Mouse (Mus musculus): Measurements from ENCODE around the gene Hs2st1. TPM values are rescaled to one million over a fixed set of nuclear protein-coding genes. Genes with fewer than 3 reads are reported as not detected.

Hs2st1 gene
- polyA plus RNA-seq, 1 experiment = 9.8 TPM

DNA sequence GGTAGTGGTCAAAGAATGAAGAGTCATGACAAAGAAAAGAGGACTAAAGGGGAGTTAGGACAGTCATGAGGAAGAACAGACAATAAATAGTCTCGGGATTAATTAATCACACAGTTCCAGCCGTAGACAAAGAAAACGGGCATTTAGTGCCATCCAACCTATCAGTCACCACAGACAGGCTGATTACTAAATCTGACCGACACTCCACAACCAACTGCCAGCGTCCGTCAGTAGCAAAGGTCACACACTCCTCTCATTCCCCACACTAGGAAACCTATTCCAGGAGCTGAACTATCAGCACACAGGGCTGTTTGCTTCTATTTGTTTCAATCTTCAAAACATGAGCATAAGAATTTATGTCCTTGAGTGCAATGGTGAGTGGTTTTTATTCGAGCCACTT, 16.0 kb downstream of the Hs2st1 start:
- no peak for DNase-seq (ENCODE audit: low spot score)

DNA sequence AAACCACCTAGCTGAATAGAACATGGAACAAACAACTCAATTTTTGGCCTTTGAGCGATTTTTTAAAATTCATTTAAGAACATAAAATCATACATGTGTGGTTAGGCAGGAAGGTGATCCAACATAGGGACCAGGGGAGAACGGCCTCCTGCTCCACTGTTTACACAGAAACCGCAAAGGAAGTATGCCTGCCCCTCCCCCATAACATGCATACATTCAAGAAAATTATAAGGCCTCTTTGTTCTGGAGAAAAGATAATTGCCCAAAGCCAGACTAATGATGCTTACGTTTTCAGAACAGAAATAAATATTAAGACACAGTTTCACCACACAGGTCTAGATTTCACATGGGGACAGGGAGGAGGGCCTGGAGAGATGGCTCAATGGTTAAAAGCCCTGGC, 18.6 kb downstream of the Hs2st1 start:
- no peak for DNase-seq (ENCODE audit: low spot score)

DNA sequence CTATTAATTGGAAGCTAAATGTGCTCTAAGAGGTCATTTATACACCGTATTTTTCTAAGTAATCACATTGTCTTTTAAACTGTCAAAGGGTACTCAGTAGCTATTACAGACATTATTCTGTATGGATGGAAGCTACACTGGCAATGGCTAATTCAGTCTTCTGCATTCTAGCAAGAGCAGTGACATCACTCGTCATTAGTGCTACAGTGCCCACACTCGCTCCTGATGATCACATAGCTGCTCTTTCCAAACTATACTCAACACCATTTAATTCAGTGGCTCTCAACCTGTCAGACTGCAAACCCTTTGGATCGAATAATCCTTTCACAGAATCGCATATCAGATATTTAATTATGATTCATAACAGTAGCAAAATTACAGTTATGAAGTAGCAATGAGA, 19.3 kb downstream of the Hs2st1 start:
- no peak for DNase-seq (ENCODE audit: low spot score)

DNA sequence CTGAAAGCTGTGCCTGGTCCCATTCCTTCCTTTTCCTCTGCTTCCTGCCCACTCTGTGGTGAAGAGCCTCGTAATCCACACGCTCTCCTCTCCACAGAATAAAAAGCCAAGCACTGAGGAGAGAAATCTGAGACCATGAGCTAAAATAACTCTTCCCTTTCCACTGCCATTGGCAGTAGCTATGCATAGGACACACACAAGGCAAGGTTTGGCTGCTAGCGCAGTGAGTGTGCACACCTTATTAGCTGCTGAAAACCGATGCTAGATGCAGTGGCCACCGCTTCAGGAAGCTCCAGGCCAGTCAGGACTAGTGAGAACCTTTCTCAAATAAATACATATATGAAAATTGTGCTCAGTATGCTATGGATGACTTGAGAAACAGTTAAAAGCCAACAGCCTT, 19.9 kb downstream of the Hs2st1 start:
- DNase-seq (ENCODE audit: low spot score) = no peak

DNA sequence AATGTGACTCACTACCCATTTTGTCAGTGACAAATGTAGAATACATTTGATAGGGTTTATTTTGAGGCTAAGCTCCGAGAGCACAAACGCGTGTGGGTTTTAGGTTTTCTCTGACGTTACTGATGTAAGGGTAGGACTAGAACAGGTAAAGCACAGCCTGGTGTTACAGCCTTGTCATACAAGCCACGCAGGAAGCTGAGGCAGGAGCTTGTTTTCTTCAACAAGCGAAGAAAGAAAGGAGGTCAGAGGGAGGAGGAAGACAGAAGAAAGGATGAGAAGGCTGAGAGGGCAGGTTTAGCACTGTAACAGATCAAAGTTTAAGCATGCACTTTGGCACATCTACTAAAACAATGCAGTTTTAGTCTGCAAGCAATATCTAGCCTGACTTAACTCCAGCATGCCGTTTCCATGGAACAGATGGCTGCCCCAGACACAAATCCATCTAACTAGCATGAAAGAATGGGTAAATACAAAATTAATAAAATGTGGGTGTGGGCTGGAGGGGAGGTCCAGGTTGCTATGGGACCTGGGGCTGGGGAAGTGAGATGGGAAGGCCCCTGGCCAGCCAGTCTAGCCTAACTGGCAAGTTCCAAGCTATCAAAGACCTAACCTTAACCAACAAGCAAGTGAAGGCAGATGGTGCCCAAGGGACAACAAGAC, 21.7 kb downstream of the Hs2st1 start:
- no peak for DNase-seq (ENCODE audit: low spot score)

DNA sequence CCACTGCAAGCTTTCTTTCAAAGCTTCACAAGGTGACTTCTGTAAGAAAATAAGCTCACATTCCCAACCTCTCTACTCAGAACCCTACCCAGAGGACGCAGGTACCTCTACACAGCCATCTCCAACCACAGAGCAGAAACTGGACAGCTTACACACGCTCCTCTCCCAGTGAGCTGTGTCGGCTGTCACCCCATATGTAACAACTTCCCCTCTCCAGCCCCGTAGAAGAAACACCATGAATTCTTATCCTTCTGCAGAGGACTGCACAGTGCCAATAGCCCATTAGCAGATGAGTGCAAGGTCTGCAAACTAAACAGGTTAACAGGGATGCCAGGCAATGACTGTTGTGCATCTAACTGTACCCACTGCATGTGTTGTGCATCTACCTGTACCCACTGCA, 23.5 kb downstream of the Hs2st1 start:
- no peak for DNase-seq (ENCODE audit: low spot score)

DNA sequence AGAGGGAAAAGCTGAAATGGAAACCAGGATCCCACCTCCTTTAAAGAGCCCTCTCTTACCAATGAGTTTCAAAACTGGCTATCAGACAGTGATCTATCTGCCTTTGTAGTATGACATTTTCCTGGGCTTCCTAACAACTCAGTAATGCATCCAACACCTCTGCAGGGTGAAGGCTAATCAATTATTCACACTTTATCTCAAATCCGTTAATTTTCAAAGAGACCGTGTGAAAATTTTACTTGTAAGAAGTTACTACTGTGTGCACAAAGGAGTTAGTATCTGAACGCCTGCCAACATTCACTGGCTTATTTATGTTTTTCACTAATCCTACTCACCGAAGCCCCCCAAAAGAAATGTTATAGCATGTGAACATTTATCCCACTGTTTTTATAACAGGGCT, 24.1 kb downstream of the Hs2st1 start:
- no peak for DNase-seq (ENCODE audit: low spot score)

DNA sequence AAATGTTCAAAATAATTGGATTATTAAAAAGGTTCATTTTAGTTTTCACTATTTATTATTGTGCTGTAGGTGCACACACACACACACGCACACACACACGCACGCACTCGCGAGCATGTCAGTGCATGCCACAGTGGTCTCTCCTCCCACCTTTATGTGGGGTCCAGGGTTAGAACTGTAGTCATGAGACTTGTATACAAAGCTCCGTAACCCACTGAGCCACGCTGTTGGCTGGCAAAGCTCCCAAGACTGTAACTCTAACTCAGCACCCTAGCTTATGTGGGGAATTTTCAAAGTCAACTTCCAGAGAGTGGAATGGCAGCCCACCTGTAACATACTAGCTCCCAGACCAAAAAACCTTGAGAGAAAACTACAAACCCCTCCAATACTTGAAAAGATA, 24.8 kb downstream of the Hs2st1 start:
- DNase-seq (ENCODE audit: low spot score) = no peak

DNA sequence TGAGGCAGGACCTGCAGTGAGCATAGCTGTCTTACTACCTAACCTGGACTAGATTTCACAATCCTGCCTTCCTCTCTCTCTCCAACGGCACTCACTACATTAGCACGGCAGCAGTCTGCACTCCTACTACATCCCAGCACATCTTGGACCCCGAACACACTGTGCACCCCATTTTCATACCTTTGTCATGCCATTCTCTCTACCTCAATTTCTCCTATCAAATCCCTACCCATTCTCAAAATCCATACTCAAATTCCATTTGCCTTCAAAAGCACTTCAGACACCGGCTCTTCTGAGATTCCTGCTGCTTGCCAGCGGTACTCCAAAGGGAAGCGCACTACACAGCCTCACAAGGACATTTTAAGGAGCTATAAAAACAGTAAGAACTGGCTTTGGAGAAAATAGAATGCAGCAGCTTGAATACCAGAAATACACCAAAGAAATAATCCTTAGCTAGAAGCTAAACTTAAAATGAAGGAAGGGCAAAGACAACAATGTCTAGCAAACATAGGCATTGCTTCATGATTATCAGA, 28.0 kb downstream of the Hs2st1 start:
- DNase-seq (ENCODE audit: low spot score) = no peak

DNA sequence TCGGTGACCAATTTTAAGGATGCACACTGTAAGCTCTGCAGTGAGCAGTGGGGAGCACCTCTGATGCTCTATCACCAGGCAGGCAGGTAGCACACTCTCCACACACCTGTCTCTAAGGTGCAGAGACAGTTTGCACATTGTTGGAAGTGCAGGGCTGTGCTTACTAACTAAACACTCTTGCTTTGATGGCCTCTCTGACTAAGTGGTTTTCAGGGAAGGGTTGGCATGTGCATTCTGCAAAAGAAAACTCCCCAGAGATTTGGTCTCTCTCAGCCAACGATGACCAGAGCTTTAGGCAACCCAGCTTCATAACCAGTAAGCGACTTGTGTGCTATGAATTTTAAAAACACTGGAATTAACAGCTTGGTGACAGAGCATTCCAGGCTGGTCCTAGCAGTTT, 29.2 kb downstream of the Hs2st1 start:
- no peak for DNase-seq (ENCODE audit: low spot score)

DNA sequence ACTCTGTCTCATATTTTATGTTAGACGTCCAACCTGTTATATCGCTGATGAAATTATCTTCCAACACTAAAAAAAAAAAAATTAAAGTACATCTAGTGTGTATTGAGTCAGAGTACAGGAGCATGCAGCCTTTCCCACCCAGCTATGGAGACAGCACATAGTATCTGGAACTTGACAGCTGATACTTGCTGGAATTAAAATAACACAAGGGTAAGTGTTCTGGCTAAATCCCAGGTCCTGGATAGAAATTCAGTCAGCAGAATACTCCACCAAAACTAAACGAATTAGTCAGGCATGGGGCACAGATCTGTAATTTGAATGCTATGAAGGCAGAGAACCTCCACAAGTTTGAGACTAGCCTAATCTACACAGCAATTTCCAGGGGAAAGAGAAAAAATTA, 30.9 kb downstream of the Hs2st1 start:
- DNase-seq (ENCODE audit: low spot score) = no peak

DNA sequence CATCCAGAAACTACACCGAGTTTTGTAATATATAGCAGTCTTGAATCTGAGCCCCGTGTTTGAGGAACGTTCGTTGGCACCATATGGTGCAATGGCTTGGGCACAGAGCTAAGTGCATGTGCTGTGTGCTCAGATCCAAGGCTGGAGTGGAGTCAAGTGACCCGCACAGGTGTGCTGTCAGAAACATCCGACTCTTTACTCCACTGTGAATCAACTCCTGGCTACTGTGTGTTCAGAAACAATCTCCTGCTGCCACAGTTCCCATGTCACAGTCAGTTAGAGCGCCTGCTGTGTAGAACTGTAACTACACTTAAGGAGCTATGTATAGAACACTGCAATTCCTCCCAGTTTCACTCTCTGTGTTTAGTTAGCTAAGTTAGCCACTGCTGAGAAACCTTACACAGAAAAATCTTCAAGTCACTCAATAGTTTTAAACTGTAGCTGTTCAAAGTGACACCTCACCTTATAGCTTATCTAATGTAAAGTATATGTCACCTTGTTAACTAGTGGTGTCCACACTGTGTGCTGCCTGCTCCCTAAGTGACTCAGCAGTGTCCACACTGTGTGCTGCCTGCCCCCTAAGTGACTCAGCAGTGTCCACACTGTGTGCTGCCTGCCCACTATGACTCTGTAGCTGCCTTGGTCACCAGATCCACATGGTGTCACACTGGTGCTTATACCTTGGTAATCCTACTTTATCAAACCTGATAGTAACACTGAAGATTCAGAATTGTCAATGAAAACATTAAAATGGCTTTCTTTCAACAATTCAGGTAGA, 32.7 kb downstream of the Hs2st1 start:
- no peak for DNase-seq (ENCODE audit: low spot score)

DNA sequence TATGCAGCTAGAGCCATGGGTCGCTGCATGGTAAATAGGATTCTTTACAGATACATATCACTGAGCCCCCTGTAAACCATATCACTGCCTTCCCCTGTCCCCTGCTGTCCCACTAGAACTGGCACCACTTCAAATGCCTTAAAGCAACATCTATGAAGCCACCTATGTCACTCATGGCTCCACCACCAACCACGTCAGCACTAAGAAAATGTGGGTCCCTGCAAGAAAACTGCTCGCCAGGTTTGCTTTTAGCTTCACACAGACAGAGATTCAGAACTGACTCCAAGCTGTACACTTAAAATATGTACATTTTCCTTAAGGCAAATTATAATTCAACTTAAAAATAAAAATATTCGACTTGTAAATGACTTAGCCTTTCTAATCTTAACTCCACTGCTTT, 34.9 kb downstream of the Hs2st1 start:
- DNase-seq (ENCODE audit: low spot score) = no peak

DNA sequence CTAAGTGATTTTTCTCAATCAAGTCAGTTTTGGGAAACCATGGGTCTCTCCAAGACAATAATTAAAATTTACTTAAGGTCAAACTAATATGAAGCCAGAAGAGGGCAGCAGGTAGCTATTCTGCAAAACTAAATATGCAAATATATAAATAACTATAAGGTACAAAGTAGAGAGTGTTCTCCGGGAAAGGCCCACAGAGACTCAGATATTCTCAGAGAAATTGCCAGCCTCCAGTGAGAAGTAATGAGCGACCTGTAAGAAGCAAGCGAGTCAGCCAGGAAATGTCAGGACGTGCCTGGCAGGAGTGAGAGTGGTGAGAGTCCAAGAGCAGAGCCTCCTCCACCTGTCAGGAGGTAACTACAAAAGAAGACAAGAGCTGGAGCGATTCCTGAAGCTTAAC, 39.0 kb downstream of the Hs2st1 start:
- DNase-seq (ENCODE audit: low spot score) = no peak

DNA sequence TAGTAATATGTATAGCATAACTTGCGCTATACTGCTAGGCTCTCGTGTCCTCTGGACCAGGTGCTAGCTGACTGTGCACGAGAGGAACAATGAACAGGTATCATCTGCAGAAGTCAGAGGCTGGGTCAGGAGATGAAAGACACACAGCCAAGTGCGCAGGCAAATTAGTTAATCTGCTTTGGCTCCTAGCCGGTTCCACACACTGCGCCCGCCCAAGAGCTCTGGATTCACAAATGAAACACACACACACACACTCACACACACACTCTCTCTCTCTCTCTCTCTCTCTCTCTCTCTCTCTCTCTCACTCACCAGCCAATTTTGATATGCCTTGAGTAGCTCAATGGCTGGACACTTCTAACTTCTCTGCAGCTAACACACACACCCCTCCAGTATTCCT, 42.1 kb downstream of the Hs2st1 start:
- no peak for DNase-seq (ENCODE audit: low spot score)

DNA sequence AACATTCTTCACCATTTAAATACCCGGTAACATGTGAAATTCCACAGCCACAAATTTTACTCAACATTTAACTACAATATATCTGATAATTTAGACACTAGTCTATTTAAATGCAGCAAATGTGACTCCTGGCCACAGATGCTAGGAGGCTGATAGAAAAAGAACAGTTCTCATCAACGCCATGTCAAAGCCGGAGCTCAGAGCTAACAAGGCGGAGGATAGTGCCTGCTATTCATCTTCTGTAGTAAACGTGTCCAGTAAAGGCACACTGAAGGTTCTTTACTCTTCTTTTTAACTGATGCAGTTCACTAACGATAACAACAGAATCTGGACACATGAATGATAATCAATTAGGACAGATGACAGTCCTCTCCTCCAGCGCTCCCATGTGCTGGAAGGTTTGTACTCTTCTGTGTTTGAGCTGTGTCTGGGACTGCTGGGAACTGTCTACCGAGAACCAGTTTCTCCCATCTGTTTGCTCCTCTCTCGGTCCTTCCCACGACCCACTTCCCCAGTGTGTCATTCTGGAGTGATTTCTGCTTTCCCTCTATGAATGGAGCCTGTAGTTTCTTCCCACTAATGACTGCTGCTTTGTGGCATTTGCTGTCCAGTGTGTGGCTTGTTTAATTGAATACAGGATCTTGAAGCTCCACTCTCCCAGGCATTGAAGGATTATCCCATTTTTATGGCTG, 50.3 kb downstream of the Hs2st1 start:
- no peak for DNase-seq (ENCODE audit: low spot score)

DNA sequence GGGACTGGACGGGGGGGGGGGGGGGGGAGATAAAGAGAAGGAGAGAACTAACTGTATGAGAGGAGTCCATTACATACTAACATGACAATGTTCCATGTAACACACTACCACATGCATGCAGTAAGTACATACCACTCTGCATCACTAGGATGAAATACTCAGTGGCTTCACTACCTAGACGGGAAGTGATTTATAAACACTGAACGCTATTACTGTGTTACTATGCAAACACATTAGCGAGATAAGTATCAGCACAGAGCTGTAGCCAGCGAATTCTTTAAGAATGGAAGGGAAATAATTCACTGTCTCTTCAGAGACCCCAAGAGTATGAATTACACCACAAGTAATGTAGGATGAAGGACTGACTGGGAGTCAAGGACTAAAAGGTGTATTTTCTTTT, 51.1 kb downstream of the Hs2st1 start:
- no peak for DNase-seq (ENCODE audit: low spot score)

DNA sequence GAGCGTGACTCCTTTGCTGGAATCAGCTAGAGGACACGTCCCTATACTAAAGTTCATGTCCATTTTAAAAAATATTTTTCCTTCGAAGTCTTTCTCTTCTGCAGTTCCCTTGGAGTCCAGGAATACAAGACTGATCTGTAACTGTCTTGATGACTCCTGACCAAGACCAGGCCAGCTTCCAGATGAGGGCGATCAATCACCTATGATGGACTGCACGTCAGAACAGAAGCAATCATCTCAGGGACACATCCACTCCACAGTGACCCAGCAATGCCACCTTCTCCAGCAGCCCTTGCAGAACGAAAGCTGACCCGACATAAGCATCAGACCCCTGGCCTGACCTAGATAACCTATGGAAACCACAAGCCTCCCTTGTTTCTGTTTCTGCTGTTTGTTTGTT, 54.7 kb downstream of the Hs2st1 start:
- no peak for DNase-seq (ENCODE audit: low spot score)

DNA sequence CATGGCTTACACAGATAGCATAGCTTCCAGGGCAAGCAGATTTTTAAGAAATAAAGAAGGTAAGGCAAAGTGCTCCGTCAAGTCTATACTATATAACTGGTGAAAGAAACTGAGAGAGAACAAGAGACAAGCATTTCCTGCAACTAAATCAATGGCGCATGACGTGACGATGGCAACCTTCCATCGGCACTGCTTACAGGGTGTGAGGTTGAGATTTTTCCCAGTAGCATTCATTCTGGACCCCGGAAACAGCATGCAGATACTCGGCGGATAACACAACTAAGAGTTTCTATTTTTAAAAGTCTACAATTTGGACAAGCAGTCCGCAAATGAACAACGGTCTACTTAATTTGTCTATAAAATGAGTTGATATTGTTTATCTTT, 55.9 kb downstream of the Hs2st1 start:
- no peak for DNase-seq (ENCODE audit: low spot score)

DNA sequence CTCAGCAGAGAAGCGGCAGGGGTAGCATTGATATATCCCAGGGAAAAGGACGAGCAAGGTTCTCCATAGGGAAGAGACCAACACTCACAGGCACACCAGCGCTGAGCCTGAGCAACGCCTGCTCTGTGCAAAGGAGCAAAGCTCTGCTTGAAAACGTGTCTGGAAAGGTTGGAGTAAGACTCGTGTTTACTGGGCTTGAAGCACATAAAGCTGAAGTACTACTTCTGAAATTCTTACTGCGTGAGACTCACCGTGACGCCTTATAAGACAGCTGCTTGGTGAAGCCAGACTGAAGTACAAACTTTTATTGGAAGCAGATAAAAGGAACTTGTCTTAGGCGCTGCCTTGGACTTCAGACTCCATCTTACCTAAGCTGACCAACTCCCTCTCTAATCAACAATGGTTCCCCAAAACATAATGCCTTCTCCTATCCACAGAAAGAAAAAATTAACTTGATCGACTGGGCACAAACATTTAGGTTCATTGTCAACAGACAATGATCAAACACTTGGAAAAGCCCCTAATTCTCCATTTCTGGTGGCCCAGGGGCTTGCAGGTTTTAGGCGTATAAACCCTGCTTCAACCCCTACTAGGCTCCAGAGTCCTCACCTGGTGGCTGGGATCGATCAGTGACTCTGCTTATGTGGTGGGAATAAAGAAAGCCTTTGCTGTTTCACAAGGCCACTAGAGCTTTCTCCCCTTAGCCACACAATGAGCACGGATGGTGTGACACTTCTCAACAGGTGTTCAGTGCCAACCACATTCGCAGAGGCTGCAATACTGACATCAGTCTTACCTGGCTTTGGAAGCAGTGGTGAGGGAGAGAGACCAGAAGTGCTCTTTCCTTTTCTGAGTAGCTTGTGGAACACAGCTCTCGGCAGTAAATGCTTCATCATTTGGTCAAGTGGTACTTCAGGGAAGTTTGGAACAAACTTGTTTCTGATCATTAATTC, 56.5 kb downstream of the Hs2st1 start:
- no peak for DNase-seq (ENCODE audit: low spot score)

DNA sequence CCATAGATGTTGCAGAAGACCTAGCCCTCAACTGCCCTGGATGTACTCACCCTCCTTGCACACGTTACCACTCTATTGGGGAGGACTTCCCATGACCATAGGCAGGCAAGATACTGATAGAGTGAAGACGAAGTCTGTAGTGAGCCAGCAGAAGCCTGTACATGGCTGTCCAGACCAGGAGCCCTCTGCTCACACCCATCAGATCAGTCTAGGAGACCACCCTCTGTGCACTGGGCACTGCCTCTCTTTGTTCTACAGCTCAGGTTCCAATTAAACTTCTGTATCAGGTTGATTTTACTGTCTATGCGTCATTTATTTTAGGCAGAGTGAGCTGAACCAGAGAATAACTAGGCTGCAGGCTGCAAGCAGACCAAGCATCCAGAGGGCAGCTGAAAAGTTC, 59.3 kb downstream of the Hs2st1 start:
- DNase-seq (ENCODE audit: low spot score) = no peak

DNA sequence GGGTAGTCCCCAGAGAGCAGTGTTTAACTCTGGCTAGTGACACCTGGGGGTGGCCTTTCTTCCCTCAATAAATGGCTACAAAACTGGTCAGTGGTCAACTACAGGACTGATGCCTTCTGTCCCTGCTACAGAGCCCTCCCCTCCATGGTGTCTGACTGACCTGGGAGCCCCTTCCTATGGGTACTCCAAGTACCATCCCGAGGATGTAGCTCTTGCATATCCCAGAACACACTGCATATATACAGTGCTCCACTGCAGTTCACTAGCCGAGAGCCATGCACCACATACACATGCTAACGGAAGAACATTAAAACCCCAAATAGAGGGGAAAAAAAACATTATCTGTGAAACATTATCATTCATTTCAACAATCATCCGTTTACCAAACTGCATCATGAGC, 61.6 kb downstream of the Hs2st1 start:
- no peak for DNase-seq (ENCODE audit: low spot score)

Data from urinary bladder, adult 2 months (tissue).